Mouse (Mus musculus) heart, postnatal 0 days (tissue): Measurements from ENCODE around the gene Prr15. TPM values are rescaled to one million over a fixed set of nuclear protein-coding genes. Genes with fewer than 3 reads are reported as not detected.
A peak's percentile ranks its signal among the peaks of the same experiment; 100 is the strongest.

Experiments
- ATAC-seq: fragments of 200-750 bp; cut with Nextera tagmentation; 2 replicates; pipeline ENCODE4 v1.8.0; 2017; ENCODE audit warnings: low read depth, moderate number of reproducible peaks, moderate library complexity; ENCODE audit not compliant: insufficient read depth
- DNase-seq: peaks from one replicate; pipeline ENCODE4 v3.0.0-alpha.2; 2016; ENCODE audit warnings: low spot score
- H3K27ac ChIP-seq: fragments of 300-500 bp; sonication (generic); 2 replicates; pipeline ENCODE4 v1.5.1; 2014; ENCODE audit warnings: low read depth, mild to moderate bottlenecking
- H3K27me3 ChIP-seq: fragments of 300-500 bp; sonication (generic); 2 replicates; pipeline ENCODE4 v1.6.1; 2014; ENCODE audit warnings: low read length, mixed read lengths; ENCODE audit not compliant: control insufficient read depth, insufficient read depth
- H3K36me3 ChIP-seq: fragments of 300-500 bp; sonication (generic); replicated peaks from 2 replicates; pipeline ENCODE4 v1.6.1; 2014; ENCODE audit warnings: low read length, mixed read lengths; ENCODE audit not compliant: control insufficient read depth, insufficient read depth
- H3K4me1 ChIP-seq: fragments of 300-500 bp; sonication (generic); 2 replicates; pipeline ENCODE4 v1.6.1; 2014; ENCODE audit warnings: antibody characterized with exemption; ENCODE audit not compliant: control insufficient read depth, insufficient read depth
- H3K4me2 ChIP-seq: fragments of 300-500 bp; sonication (generic); 2 replicates; pipeline ENCODE4 v1.6.1; 2014; ENCODE audit warnings: low read depth, mild to moderate bottlenecking, low read length, moderate library complexity
- H3K4me3 ChIP-seq: fragments of 300-500 bp; sonication (generic); 2 replicates; pipeline ENCODE4 v1.5.1; 2014; ENCODE audit warnings: low read depth, low read length
- H3K9ac ChIP-seq: fragments of 300-500 bp; sonication (generic); replicated peaks from 2 replicates; pipeline ENCODE4 v1.6.1; 2014; ENCODE audit warnings: low read depth, low read length, mixed read lengths
- H3K9me3 ChIP-seq: fragments of 300-500 bp; sonication (generic); replicated peaks from 2 replicates; pipeline ENCODE4 v1.6.1; 2016; ENCODE audit warnings: low read length; ENCODE audit not compliant: control insufficient read depth
- CTCF ChIP-seq: IDR thresholded peaks from 2 replicates; pipeline ENCODE4 v1.5.1; 2016; ENCODE audit warnings: antibody characterized with exemption, control low read depth, low read depth
- EP300 ChIP-seq: IDR thresholded peaks from 2 replicates; pipeline ENCODE4 v1.6.1; 2016; ENCODE audit warnings: antibody characterized with exemption, low read depth
- WGBS: fragments of 180-500 bp; shearing (Covaris S2); extraction: QIAGEN DNeasy Blood & Tissue Kit; methylation state at CpG from one replicate; pipeline ENCODE4 v1.1.7; 2014; 5-methylcytosine and 5-hydroxymethylcytosine counted together
- polyA plus RNA-seq: library from polyadenylated mRNA; unstranded; fragments of >200 nt; fragmentation: Nextera tagmentation; extraction: Ambion mirVana; gene quantifications from 2 replicates; pipeline ENCODE4 v1.2.1, GENCODE M21; 2015
- total RNA-seq: library from RNA; depleted of rRNA; stranded (reverse); fragments of >200 nt; gene quantifications from 2 replicates; pipeline ENCODE4 v1.2.3, GENCODE M21; 2014; ENCODE audit warnings: low replicate concordance; rRNA removed

The Prr15 gene
- 7.5 and 16.7 TPM in 2 replicates for total RNA-seq
- 14.3 and 14.8 TPM in 2 replicates for polyA plus RNA-seq

DNA sequence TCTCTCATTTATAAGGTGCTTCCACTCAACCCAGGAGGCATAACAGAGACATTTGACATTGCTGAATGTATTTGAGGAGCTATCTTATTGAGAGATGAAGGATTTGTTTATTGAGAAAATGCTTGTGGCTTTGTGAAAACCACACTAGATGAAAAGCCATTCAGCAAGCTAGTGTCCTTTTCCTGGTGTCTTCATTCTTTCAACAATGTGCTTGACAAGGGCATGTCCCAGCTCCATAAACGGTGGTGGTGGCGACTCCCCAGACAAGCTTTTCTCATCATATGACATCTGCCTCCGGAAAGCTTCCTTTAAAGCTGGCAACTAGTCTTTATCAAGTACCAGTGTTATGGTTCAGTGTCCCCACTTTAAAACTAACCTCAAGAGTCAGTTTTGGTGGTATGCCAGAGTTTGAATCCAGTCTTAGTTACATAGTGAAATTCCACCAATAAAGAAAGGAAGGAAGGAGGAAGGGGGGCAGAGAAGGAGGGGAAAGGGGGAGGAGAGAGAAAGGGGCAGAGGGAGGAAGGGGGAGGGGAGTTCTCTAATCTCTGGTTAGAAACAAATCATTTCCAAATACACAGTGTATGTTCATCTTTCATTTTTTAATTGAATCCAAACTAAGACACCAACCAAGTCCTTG is at the start of gene Prr15:
Gene Prr15, plus strand, starts transcription at position 590 of the 640 bp plus-strand sequence.
- TF ChIP-seq EP300 (no peak), CTCF (no peak)
- no peak for DNase-seq
- Histone ChIP-seq H3K27me3 (peaks cover 17% of the 10 kb centered on the region), H3K4me1 (no peaks in the 10 kb centered on the region), H3K4me2 (peak within 1 kb of the TSS; percentile 99), H3K36me3 (no peaks in the 10 kb centered on the region), H3K4me3 (peak within 1 kb of the TSS; percentile 64), H3K27ac (peak within 1 kb of the TSS; percentile 49; the same call in 1 of the 2 replicates), H3K9ac (peak within 1 kb of the TSS; percentile 64), H3K9me3 (no peaks in the 10 kb centered on the region)
- 41% methylated on average over 3 of the region's 3 CpGs for WGBS
- ATAC-seq = no peak

- Histone ChIP-seq H3K9ac (no peak overlapping the region), H3K27me3 (no peaks in the 10 kb centered on the region), H3K9me3 (no peaks in the 10 kb centered on the region), H3K4me2 (no peak overlapping the region), H3K4me1 (peaks cover 5% of the 10 kb centered on the region; the same call in 1 of the 2 replicates), H3K4me3 (no peak overlapping the region), H3K27ac (no peak overlapping the region), H3K36me3 (no peaks in the 10 kb centered on the region)
- no peak for ATAC-seq
- 82% methylated on average over 4 of the region's 4 CpGs for WGBS
- no peak for DNase-seq
- no peak for TF ChIP-seq CTCF
- TF ChIP-seq EP300 = no peak
Measured at GRCm38 (mm10) chr6:54277234-54277633, 48.4 kb upstream of the Prr15 start.

DNA sequence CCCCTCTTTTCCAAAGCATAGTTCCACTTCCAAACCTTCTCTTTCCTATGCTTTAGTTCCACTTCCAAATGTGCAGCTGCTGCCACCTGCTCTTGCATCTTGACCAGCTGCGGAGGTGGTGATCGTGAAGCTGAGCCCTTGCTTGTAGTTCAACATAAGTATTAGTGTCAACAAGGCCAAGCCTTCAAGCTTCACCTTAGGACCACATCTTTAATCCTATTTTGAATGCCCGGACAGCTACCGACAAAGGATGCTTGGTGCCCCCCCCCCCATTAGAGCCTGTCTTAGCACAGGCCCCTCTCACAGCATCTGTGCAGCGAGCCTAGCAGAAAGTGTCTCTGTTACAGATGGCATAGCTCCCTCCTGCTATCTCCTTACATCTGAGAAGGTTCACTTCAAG is 47.8 kb upstream of the Prr15 start:
- no peaks in the 10 kb centered on the region for H3K27me3 ChIP-seq
- H3K36me3 ChIP-seq = no peaks in the 10 kb centered on the region
- WGBS = 67% methylated on average over 5 of the region's 5 CpGs
- DNase-seq = no peak
- TF ChIP-seq EP300 (no peak), CTCF (no peak)
- no peak for ATAC-seq
- no peak overlapping the region for H3K4me2 ChIP-seq
- H3K4me3 ChIP-seq = no peak overlapping the region
- no peaks in the 10 kb centered on the region for H3K9me3 ChIP-seq
- H3K4me1 ChIP-seq = peaks cover 5% of the 10 kb centered on the region; the same call in 1 of the 2 replicates
- no peak overlapping the region for H3K9ac ChIP-seq
- H3K27ac ChIP-seq = no peak overlapping the region

DNA sequence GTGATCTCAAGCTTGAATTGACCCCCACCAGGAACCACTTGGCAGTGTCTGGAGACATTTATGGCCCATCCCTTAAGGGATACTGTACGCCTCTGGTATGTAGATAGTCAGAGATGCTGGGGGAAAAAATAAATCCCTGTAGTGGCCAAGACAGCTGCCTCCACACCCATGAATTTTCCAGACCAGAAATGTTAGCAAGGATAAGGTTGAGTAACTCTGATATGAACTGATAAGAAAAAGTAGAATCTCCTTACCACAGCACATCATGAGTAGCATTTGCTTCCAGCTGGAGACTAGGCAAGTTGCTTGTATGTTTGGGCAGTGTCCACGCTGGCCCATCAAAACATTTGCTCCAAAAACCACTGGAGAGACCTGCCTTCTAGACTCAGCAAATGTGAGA is 47.0 kb upstream of the Prr15 start:
- WGBS = 72% methylated on average over 2 of the region's 2 CpGs
- TF ChIP-seq CTCF = no peak
- TF ChIP-seq EP300 = no peak
- Histone ChIP-seq H3K9ac (no peak overlapping the region), H3K9me3 (no peaks in the 10 kb centered on the region), H3K27me3 (no peaks in the 10 kb centered on the region), H3K36me3 (no peaks in the 10 kb centered on the region), H3K4me3 (no peak overlapping the region), H3K4me2 (no peak overlapping the region), H3K4me1 (peaks cover 5% of the 10 kb centered on the region; the same call in 1 of the 2 replicates), H3K27ac (peak overlapping the region; percentile 54; the same call in 1 of the 2 replicates)
- DNase-seq (no peak), ATAC-seq (no peak)

- no peaks in the 10 kb centered on the region for H3K27me3 ChIP-seq
- TF ChIP-seq EP300 = no peak
- DNase-seq = peak; percentile 56
- no peak overlapping the region for H3K27ac ChIP-seq
- WGBS = 39% methylated on average over 11 of the region's 11 CpGs
- peak; percentile 51 for ATAC-seq
- H3K36me3 ChIP-seq = no peaks in the 10 kb centered on the region
- H3K9me3 ChIP-seq = no peaks in the 10 kb centered on the region
- peaks cover 5% of the 10 kb centered on the region; the same call in 1 of the 2 replicates for H3K4me1 ChIP-seq
- no peak overlapping the region for H3K9ac ChIP-seq
- no peak overlapping the region for H3K4me2 ChIP-seq
- H3K4me3 ChIP-seq = no peak overlapping the region
Measured at GRCm38 (mm10) chr6:54279391-54279790, 46.2 kb upstream of the Prr15 start.
